Mouse (Mus musculus): Measurements from ENCODE around the gene Plekhh1. TPM values are rescaled to one million over a fixed set of nuclear protein-coding genes. Genes with fewer than 3 reads are reported as not detected.

Plekhh1 gene
- total and polyA plus RNA-seq, 2 experiments: 0.09 to 0.27 TPM

- H3K79me2 ChIP-seq (ENCODE audit: control insufficient read depth, insufficient read depth, low read length): no peaks in the 10 kb centered on the region
- no peaks in the 10 kb centered on the region; the same call in 1 of the 2 replicates for H3K4me1 ChIP-seq (ENCODE audit: control insufficient read depth, insufficient read depth, low read length)
- H3K36me3 ChIP-seq (ENCODE audit: control insufficient read depth, insufficient read depth, low read length): no peaks in the 10 kb centered on the region
- no peak for DNase-seq (ENCODE audit: extremely low read depth, low read depth, low spot score)
- TF ChIP-seq CTCF (IDR thresholded peaks at IDR 0.05; ENCODE audit: low read depth, low read length) (no peak), POLR2A (IDR thresholded peaks at IDR 0.05; ENCODE audit: extremely low read depth, insufficient read depth, low read length) (no peak)
- H3K4me3 ChIP-seq (ENCODE audit: insufficient read depth, low read depth, low read length): no peak overlapping the region
- H3K27ac ChIP-seq (replicated peaks; ENCODE audit: insufficient read depth, low read depth, low read length): no peak overlapping the region
- H3K9ac ChIP-seq (ENCODE audit: low read depth, low read length): no peak overlapping the region
- WGBS: 81% methylated on average over 5 of the region's 5 CpGs
- H3K27me3 ChIP-seq (ENCODE audit: control insufficient read depth, insufficient read depth, low read length): peaks cover 3% of the 10 kb centered on the region
These were observed 23.5 kb upstream of the Plekhh1 start for GRCm38 (mm10) chr12:79005456-79005855.

GRCm38 (mm10) chr12:79006076-79006475 is 22.9 kb upstream of the Plekhh1 start:
- H3K27me3 ChIP-seq (ENCODE audit: control insufficient read depth, insufficient read depth, low read length): peaks cover 3% of the 10 kb centered on the region
- peak overlapping the region; percentile 97 for H3K4me3 ChIP-seq (ENCODE audit: insufficient read depth, low read depth, low read length)
- H3K4me1 ChIP-seq (ENCODE audit: control insufficient read depth, insufficient read depth, low read length): no peaks in the 10 kb centered on the region; the same call in 1 of the 2 replicates
- TF ChIP-seq CTCF (IDR thresholded peaks at IDR 0.05; ENCODE audit: low read depth, low read length) (no peak), POLR2A (IDR thresholded peaks at IDR 0.05; ENCODE audit: extremely low read depth, insufficient read depth, low read length) (no peak)
- H3K9ac ChIP-seq (ENCODE audit: low read depth, low read length): peak overlapping the region; percentile 93; the same call in 1 of the 2 replicates
- no peaks in the 10 kb centered on the region for H3K79me2 ChIP-seq (ENCODE audit: control insufficient read depth, insufficient read depth, low read length)
- no peaks in the 10 kb centered on the region for H3K36me3 ChIP-seq (ENCODE audit: control insufficient read depth, insufficient read depth, low read length)
- no peak for DNase-seq (ENCODE audit: extremely low read depth, low read depth, low spot score)
- no peak overlapping the region for H3K27ac ChIP-seq (replicated peaks; ENCODE audit: insufficient read depth, low read depth, low read length)
- 44% methylated on average over 9 of the region's 9 CpGs for WGBS

- DNase-seq (ENCODE audit: extremely low read depth, low read depth, low spot score): no peak
- H3K36me3 ChIP-seq (ENCODE audit: control insufficient read depth, insufficient read depth, low read length): no peaks in the 10 kb centered on the region
- no peaks in the 10 kb centered on the region; the same call in 1 of the 2 replicates for H3K4me1 ChIP-seq (ENCODE audit: control insufficient read depth, insufficient read depth, low read length)
- peak overlapping the region; percentile 97 for H3K4me3 ChIP-seq (ENCODE audit: insufficient read depth, low read depth, low read length)
- TF ChIP-seq POLR2A (IDR thresholded peaks at IDR 0.05; ENCODE audit: extremely low read depth, insufficient read depth, low read length) (no peak), CTCF (IDR thresholded peaks at IDR 0.05; ENCODE audit: low read depth, low read length) (0 out of 2 replicates have a peak, but pooled peaks have one; percentile 32)
- under 1% methylated on average over 41 of the region's 53 CpGs for WGBS
- H3K27me3 ChIP-seq (ENCODE audit: control insufficient read depth, insufficient read depth, low read length): peaks cover 3% of the 10 kb centered on the region
- peak overlapping the region; percentile 93 for H3K9ac ChIP-seq (ENCODE audit: low read depth, low read length)
- peak overlapping the region; percentile 16; the same call in 1 of the 2 replicates for H3K27ac ChIP-seq (replicated peaks; ENCODE audit: insufficient read depth, low read depth, low read length)
- H3K79me2 ChIP-seq (ENCODE audit: control insufficient read depth, insufficient read depth, low read length): no peaks in the 10 kb centered on the region
These were observed 22.4 kb upstream of the Plekhh1 start for GRCm38 (mm10) chr12:79006478-79007125.

GRCm38 (mm10) chr12:79007126-79007753 is 21.7 kb upstream of the Plekhh1 start, which contains the start of gene Tmem229b:
Gene Tmem229b (minus strand): TSS chr12:79007627.
- peak within 1 kb of the TSS; percentile 16; the same call in 1 of the 2 replicates for H3K27ac ChIP-seq (replicated peaks; ENCODE audit: insufficient read depth, low read depth, low read length)
- no peak for TF ChIP-seq CTCF (IDR thresholded peaks at IDR 0.05; ENCODE audit: low read depth, low read length)
- no peak for TF ChIP-seq POLR2A (IDR thresholded peaks at IDR 0.05; ENCODE audit: extremely low read depth, insufficient read depth, low read length)
- DNase-seq (ENCODE audit: extremely low read depth, low read depth, low spot score): no peak
- no peaks in the 10 kb centered on the region; the same call in 1 of the 2 replicates for H3K4me1 ChIP-seq (ENCODE audit: control insufficient read depth, insufficient read depth, low read length)
- H3K79me2 ChIP-seq (ENCODE audit: control insufficient read depth, insufficient read depth, low read length): no peaks in the 10 kb centered on the region
- peak within 1 kb of the TSS; percentile 97 for H3K4me3 ChIP-seq (ENCODE audit: insufficient read depth, low read depth, low read length)
- H3K36me3 ChIP-seq (ENCODE audit: control insufficient read depth, insufficient read depth, low read length): no peaks in the 10 kb centered on the region
- H3K27me3 ChIP-seq (ENCODE audit: control insufficient read depth, insufficient read depth, low read length): peaks cover 3% of the 10 kb centered on the region
- WGBS: 13% methylated on average over 26 of the region's 49 CpGs
- peak within 1 kb of the TSS; percentile 93 for H3K9ac ChIP-seq (ENCODE audit: low read depth, low read length)

- Histone ChIP-seq H3K9ac (ENCODE audit: low read depth, low read length) (no peak overlapping the region), H3K36me3 (ENCODE audit: control insufficient read depth, insufficient read depth, low read length) (no peaks in the 10 kb centered on the region), H3K4me3 (ENCODE audit: insufficient read depth, low read depth, low read length) (no peak overlapping the region), H3K27me3 (ENCODE audit: control insufficient read depth, insufficient read depth, low read length) (peaks cover 3% of the 10 kb centered on the region; the same call in 1 of the 2 replicates), H3K27ac (replicated peaks; ENCODE audit: insufficient read depth, low read depth, low read length) (no peak overlapping the region), H3K4me1 (ENCODE audit: control insufficient read depth, insufficient read depth, low read length) (no peaks in the 10 kb centered on the region; the same call in 1 of the 2 replicates), H3K79me2 (ENCODE audit: control insufficient read depth, insufficient read depth, low read length) (no peaks in the 10 kb centered on the region)
- no peak for DNase-seq (ENCODE audit: extremely low read depth, low read depth, low spot score)
- WGBS: 38% methylated on average over 3 of the region's 3 CpGs
- no peak for TF ChIP-seq POLR2A (IDR thresholded peaks at IDR 0.05; ENCODE audit: extremely low read depth, insufficient read depth, low read length)
- TF ChIP-seq CTCF (IDR thresholded peaks at IDR 0.05; ENCODE audit: low read depth, low read length): no peak
These were observed 18.4 kb upstream of the Plekhh1 start for GRCm38 (mm10) chr12:79010569-79010968.

Measured in liver, adult 2 months (tissue).